Mouse (Mus musculus): ENCODE results near the gene Rbl1. TPM values are rescaled to one million over a fixed set of nuclear protein-coding genes. Genes with fewer than 3 reads are reported as not detected.
"Not testable (repeated sequence)": the region's sequence is repeated elsewhere in the genome, so short reads cannot be mapped to it uniquely, and the experiment has no call there.

The Rbl1 gene
- polyA plus RNA-seq, 1 experiment from 2014 or later = 21.2 TPM

DNA sequence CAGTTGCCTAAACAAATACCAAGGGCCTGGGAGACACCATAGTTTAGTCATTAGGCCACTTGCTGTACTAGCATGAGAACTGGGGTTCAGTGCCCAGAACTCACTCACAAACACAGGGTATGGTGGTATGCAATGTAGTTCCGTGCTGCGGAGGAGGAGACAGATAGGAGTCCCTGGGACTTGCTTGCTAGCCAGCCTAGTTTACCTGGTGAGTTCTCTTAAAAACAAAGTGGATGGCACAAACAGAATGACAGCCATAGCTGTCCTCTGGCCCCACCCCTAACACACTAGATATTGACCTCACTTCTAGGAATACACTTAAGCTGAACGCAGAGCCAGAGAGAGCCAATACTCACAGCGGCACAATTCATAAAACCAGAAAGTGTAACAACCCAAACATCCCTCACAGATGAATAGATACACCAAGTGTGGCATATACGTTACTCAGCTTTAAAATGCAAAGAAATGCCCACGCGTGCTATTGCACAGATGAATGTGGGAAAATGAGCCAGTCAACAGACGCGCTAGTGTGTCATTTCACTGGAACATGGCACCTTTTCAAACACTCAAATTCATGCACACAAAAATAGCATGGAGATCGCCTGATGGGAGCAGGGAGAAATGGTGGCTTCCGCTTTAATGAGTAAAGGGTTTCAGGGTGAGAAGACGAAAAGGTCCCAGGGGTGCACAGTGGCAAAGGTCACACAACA, 37.8 kb downstream of the Rbl1 start:
- Histone ChIP-seq H3K4me1 (no peaks in the 10 kb centered on the region), H3K27me3 (no peaks in the 10 kb centered on the region), H3K27ac (no peak overlapping the region), H3K4me2 (replicated peaks) (no peak overlapping the region), H3K9ac (no peak overlapping the region), H3K36me3 (peaks cover 66% of the 10 kb centered on the region), H3K4me3 (no peak overlapping the region), H3K9me3 (no peaks in the 10 kb centered on the region)
- ATAC-seq (ENCODE audit: low FRiP score, low read depth) = no peak
- 94% methylated on average over 12 of the region's 12 CpGs for WGBS

- not testable (repeated sequence) for H3K9ac ChIP-seq; H3K4me3 ChIP-seq; H3K27ac ChIP-seq; H3K9me3 ChIP-seq; ATAC-seq (ENCODE audit: low FRiP score, low read depth); H3K4me2 ChIP-seq (replicated peaks); H3K4me1 ChIP-seq; H3K27me3 ChIP-seq
- peaks cover 66% of the 10 kb centered on the region for H3K36me3 ChIP-seq
Measured at GRCm38 (mm10) chr2:157165312-157166224, 38.8 kb downstream of the Rbl1 start.

- Histone ChIP-seq H3K4me2 (replicated peaks) (no peak overlapping the region), H3K9me3 (no peaks in the 10 kb centered on the region), H3K9ac (no peak overlapping the region), H3K4me1 (no peaks in the 10 kb centered on the region), H3K4me3 (no peak overlapping the region), H3K27me3 (no peaks in the 10 kb centered on the region), H3K36me3 (peaks cover 67% of the 10 kb centered on the region), H3K27ac (no peak overlapping the region)
- WGBS = 86% methylated on average over 2 of the region's 2 CpGs
- ATAC-seq (ENCODE audit: low FRiP score, low read depth) = no peak
Measured at GRCm38 (mm10) chr2:157164101-157164500, 40.2 kb downstream of the Rbl1 start.

DNA sequence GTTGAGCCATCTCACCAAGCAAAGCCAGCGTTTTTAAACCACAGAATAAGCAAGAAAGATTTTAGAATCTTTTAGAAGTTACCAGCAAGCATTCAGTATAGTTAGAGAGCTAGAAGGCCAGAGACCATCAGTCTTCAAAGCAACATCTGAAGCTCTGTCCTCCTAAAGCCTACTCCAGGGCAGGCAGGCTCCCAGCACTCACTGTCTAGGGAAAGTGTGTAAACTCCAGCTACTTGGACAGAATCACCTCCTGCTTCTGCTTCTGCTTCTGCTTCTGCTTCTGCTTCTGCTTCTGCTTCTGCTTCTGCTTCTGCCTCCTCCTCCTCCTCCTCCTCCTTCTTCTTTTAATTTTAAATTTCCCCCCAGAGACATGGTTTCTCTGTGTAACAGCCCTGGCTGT, 48.3 kb downstream of the Rbl1 start:
- Histone ChIP-seq H3K4me1 (no peaks in the 10 kb centered on the region), H3K9me3 (no peaks in the 10 kb centered on the region), H3K9ac (no peak overlapping the region), H3K4me2 (replicated peaks) (no peak overlapping the region), H3K4me3 (no peak overlapping the region), H3K27me3 (no peaks in the 10 kb centered on the region), H3K36me3 (peaks cover 79% of the 10 kb centered on the region), H3K27ac (no peak overlapping the region)
- 86% methylated on average over 1 of the region's 1 CpGs for WGBS
- no peak for ATAC-seq (ENCODE audit: low FRiP score, low read depth)

GRCm38 (mm10) chr2:157153235-157153634, 51.1 kb downstream of the Rbl1 start:
- Histone ChIP-seq H3K4me2 (replicated peaks) (no peak overlapping the region), H3K27ac (no peak overlapping the region), H3K4me3 (no peak overlapping the region), H3K9ac (no peak overlapping the region), H3K36me3 (peaks cover 79% of the 10 kb centered on the region), H3K9me3 (no peaks in the 10 kb centered on the region), H3K27me3 (no peaks in the 10 kb centered on the region), H3K4me1 (no peaks in the 10 kb centered on the region)
- ATAC-seq (ENCODE audit: low FRiP score, low read depth) = no peak
- 78% methylated on average over 2 of the region's 2 CpGs for WGBS

GRCm38 (mm10) chr2:157148417-157148816, 55.9 kb downstream of the Rbl1 start:
- H3K36me3 ChIP-seq = peaks cover 76% of the 10 kb centered on the region

GRCm38 (mm10) chr2:157147397-157148020, 56.8 kb downstream of the Rbl1 start:
- no peak overlapping the region for H3K4me3 ChIP-seq
- H3K9ac ChIP-seq = no peak overlapping the region
- no peak for ATAC-seq (ENCODE audit: low FRiP score, low read depth)
- H3K27ac ChIP-seq = no peak overlapping the region
- no peaks in the 10 kb centered on the region for H3K4me1 ChIP-seq
- peaks cover 68% of the 10 kb centered on the region for H3K36me3 ChIP-seq
- H3K4me2 ChIP-seq (replicated peaks) = no peak overlapping the region
- no peaks in the 10 kb centered on the region for H3K9me3 ChIP-seq
- WGBS = 93% methylated on average over 9 of the region's 9 CpGs
- no peaks in the 10 kb centered on the region for H3K27me3 ChIP-seq

More at GRCm38 (mm10) chr2:157148417-157148816, 55.9 kb downstream of the Rbl1 start:
- Histone ChIP-seq H3K4me3 (no peak overlapping the region), H3K27me3 (no peaks in the 10 kb centered on the region), H3K4me2 (replicated peaks) (no peak overlapping the region), H3K9ac (no peak overlapping the region), H3K9me3 (no peaks in the 10 kb centered on the region), H3K27ac (no peak overlapping the region), H3K4me1 (no peaks in the 10 kb centered on the region)
- WGBS = 92% methylated on average over 5 of the region's 5 CpGs
- no peak for ATAC-seq (ENCODE audit: low FRiP score, low read depth)

GRCm38 (mm10) chr2:157145173-157145572, 59.2 kb downstream of the Rbl1 start:
- no peak for ATAC-seq (ENCODE audit: low FRiP score, low read depth)

GRCm38 (mm10) chr2:157144132-157144531, 60.2 kb downstream of the Rbl1 start:
- 70% methylated on average over 5 of the region's 5 CpGs for WGBS
- H3K27ac ChIP-seq = no peak overlapping the region
- H3K4me1 ChIP-seq = no peaks in the 10 kb centered on the region
- no peak for ATAC-seq (ENCODE audit: low FRiP score, low read depth)
- no peaks in the 10 kb centered on the region for H3K27me3 ChIP-seq
- H3K4me2 ChIP-seq (replicated peaks) = no peak overlapping the region
- peaks cover 34% of the 10 kb centered on the region for H3K36me3 ChIP-seq
- H3K9ac ChIP-seq = no peak overlapping the region
- H3K4me3 ChIP-seq = no peak overlapping the region
- peaks cover 10% of the 10 kb centered on the region; the same call in 1 of the 2 replicates for H3K9me3 ChIP-seq

More at GRCm38 (mm10) chr2:157145173-157145572, 59.2 kb downstream of the Rbl1 start:
- WGBS = 64% methylated on average over 1 of the region's 1 CpGs
- peaks cover 45% of the 10 kb centered on the region for H3K36me3 ChIP-seq
- no peak overlapping the region for H3K4me3 ChIP-seq
- no peaks in the 10 kb centered on the region for H3K27me3 ChIP-seq
- H3K4me1 ChIP-seq = no peaks in the 10 kb centered on the region
- H3K4me2 ChIP-seq (replicated peaks) = no peak overlapping the region
- no peak overlapping the region for H3K27ac ChIP-seq
- no peak overlapping the region for H3K9ac ChIP-seq
- H3K9me3 ChIP-seq = peaks cover 4% of the 10 kb centered on the region; the same call in 1 of the 2 replicates

GRCm38 (mm10) chr2:157141962-157142361, 62.4 kb downstream of the Rbl1 start:
- peaks cover 10% of the 10 kb centered on the region; the same call in 1 of the 2 replicates for H3K9me3 ChIP-seq
- peaks cover 17% of the 10 kb centered on the region for H3K36me3 ChIP-seq
- H3K4me2 ChIP-seq (replicated peaks) = no peak overlapping the region
- no peak overlapping the region for H3K9ac ChIP-seq
- H3K27me3 ChIP-seq = no peaks in the 10 kb centered on the region
- no peak for ATAC-seq (ENCODE audit: low FRiP score, low read depth)
- H3K4me3 ChIP-seq = no peak overlapping the region
- no peaks in the 10 kb centered on the region for H3K4me1 ChIP-seq
- H3K27ac ChIP-seq = no peak overlapping the region
- 73% methylated on average over 4 of the region's 4 CpGs for WGBS

- Histone ChIP-seq H3K9me3 (peaks cover 10% of the 10 kb centered on the region; the same call in 1 of the 2 replicates), H3K36me3 (no peaks in the 10 kb centered on the region; the same call in 1 of the 2 replicates), H3K4me3 (no peak overlapping the region), H3K27ac (no peak overlapping the region), H3K4me1 (no peaks in the 10 kb centered on the region), H3K9ac (no peak overlapping the region), H3K4me2 (replicated peaks) (no peak overlapping the region), H3K27me3 (no peaks in the 10 kb centered on the region)
- ATAC-seq (ENCODE audit: low FRiP score, low read depth) = no peak
- 89% methylated on average over 5 of the region's 5 CpGs for WGBS
Measured at GRCm38 (mm10) chr2:157139251-157139802, 65.0 kb downstream of the Rbl1 start.

DNA sequence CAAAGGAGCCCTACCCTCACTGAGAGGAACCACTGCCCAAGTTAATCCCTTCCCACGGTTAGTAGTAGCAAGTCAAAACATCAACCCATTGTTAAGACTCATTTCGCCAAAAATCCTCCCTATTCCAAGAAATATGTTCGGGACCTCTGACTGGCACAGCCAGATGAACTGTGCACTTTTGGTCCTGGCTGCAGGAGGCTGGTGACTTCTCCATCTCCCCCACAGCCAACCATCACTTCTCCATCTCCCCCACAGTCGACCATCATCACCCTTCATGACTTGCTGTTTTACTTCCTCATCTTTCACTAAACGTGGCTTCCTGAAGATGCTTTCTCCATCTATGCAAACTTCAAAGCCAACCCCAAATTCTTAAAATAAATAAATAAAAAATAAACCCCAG, 65.5 kb downstream of the Rbl1 start:
- Histone ChIP-seq H3K4me2 (replicated peaks) (no peak overlapping the region), H3K27ac (no peak overlapping the region), H3K9me3 (peaks cover 10% of the 10 kb centered on the region; the same call in 1 of the 2 replicates), H3K36me3 (no peaks in the 10 kb centered on the region), H3K4me3 (no peak overlapping the region), H3K27me3 (no peaks in the 10 kb centered on the region), H3K9ac (no peak overlapping the region), H3K4me1 (peaks cover 1% of the 10 kb centered on the region; the same call in 1 of the 2 replicates)
- ATAC-seq (ENCODE audit: low FRiP score, low read depth) = no peak
- 80% methylated on average over 5 of the region's 5 CpGs for WGBS

Data from limb, embryonic 13.5 days (tissue).